Mouse (Mus musculus): ENCODE data around the gene Cnr2. TPM values are rescaled to one million over a fixed set of nuclear protein-coding genes. Genes with fewer than 3 reads are reported as not detected.
A peak's percentile ranks its signal among the peaks of the same experiment; 100 is the strongest.

Gene Cnr2
- total and polyA plus RNA-seq, 3 experiments, result 6.8 to 10.2 TPM; not detected in 1

DNA sequence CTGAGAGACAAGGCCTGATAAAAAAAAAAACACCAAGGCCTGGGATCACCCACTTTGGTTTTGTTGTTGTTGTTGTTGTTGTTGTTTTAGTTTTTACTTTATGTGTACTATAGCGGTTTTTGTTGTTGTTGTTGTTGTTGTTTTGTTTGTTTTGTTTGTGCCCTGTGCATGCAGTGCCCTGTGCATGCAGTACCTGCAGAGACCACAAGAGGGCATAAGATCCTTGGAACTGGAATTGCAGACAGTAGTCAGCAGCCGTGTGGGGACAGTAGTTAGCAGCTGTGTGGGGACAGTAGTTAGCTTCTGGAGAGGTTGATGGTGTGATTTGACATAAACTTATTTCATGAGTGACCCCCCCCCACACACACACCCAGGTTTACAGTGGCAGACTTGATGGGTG, 59.0 kb downstream of the Cnr2 start:
- no peaks in the 10 kb centered on the region for H3K9me3 ChIP-seq (replicated peaks; ENCODE audit: insufficient read depth, low read length)
- H3K27ac ChIP-seq (ENCODE audit: control insufficient read depth, low read depth, low read length), result no peak overlapping the region
- H3K36me3 ChIP-seq (ENCODE audit: control insufficient read depth in 1 of 2, insufficient read depth in 2 of 2, low read length in 2 of 2), result peaks cover 0 to 3% of the 10 kb centered on the region in 2 experiments; a peak in 2 of 4 replicates
- H3K4me3 ChIP-seq (ENCODE audit: control insufficient read depth in 1 of 2, insufficient read depth in 1 of 2, low read depth in 2 of 2, low read length in 2 of 2), result no peak overlapping the region
- H3K79me2 ChIP-seq (ENCODE audit: control insufficient read depth, insufficient read depth, low read length, poor library complexity), result peaks cover 2% of the 10 kb centered on the region; the same call in 1 of the 2 replicates
- DNase-seq (ENCODE audit: low read depth, low spot score), result peak; percentile 78
- H3K9ac ChIP-seq (ENCODE audit: control insufficient read depth, low read depth, low read length, poor library complexity, severe bottlenecking), result no peak overlapping the region
- no peaks in the 10 kb centered on the region for H3K27me3 ChIP-seq (ENCODE audit: control insufficient read depth in 1 of 2, insufficient read depth in 2 of 2, low read length in 2 of 2)
- H3K4me1 ChIP-seq (ENCODE audit: control insufficient read depth in 1 of 2, insufficient read depth in 2 of 2, low read length in 2 of 2), result no peaks in the 10 kb centered on the region
- TF ChIP-seq SIN3A (IDR thresholded peaks at IDR 0.05; ENCODE audit: low read length) (peak; percentile 41), MAZ (IDR thresholded peaks at IDR 0.05; ENCODE audit: low read depth, low read length) (no peak), USF2 (IDR thresholded peaks at IDR 0.05; ENCODE audit: borderline replicate concordance in 1 of 2, insufficient read depth in 1 of 2, low read depth in 1 of 2, low read length in 2 of 2) (no peak), E2F4 (IDR thresholded peaks at IDR 0.05; ENCODE audit: borderline replicate concordance, low read depth, low read length) (no peak), TAL1 (IDR thresholded peaks at IDR 0.05; ENCODE audit: low read length) (no peak), CTCF (IDR thresholded peaks at IDR 0.05 in 2 of 3, conservative IDR thresholded peaks at IDR 0.05 in 1 of 3; ENCODE audit: control insufficient read depth in 1 of 3, insufficient read depth in 1 of 3, low read depth in 2 of 3, low read length in 3 of 3, poor library complexity in 1 of 3, severe bottlenecking in 1 of 3) (peak; percentile 80 to 95 (median 93)), POLR2A (IDR thresholded peaks at IDR 0.05; ENCODE audit: control insufficient read depth in 1 of 2, insufficient read depth in 1 of 2, low read depth in 1 of 2, low read length in 2 of 2, poor library complexity in 1 of 2) (no peak), CHD1 (IDR thresholded peaks at IDR 0.05; ENCODE audit: low read depth, low read length) (no peak), ZKSCAN1 (IDR thresholded peaks at IDR 0.05; ENCODE audit: low read depth, low read length) (no peak), TCF12 (IDR thresholded peaks at IDR 0.05; ENCODE audit: low read depth, low read length) (no peak), GABPA (IDR thresholded peaks at IDR 0.05; ENCODE audit: low read depth, low read length) (no peak), HCFC1 (IDR thresholded peaks at IDR 0.05; ENCODE audit: low read depth, low read length) (no peak), MXI1 (IDR thresholded peaks at IDR 0.05; ENCODE audit: low read depth, low read length) (no peak), KAT2A (conservative IDR thresholded peaks at IDR 0.05; ENCODE audit: low read depth, low read length) (no peak), MYC (IDR thresholded peaks at IDR 0.05; ENCODE audit: low read depth, low read length) (peak; percentile 42; the same call in 1 of the 2 replicates), ZNF384 (IDR thresholded peaks at IDR 0.05; ENCODE audit: low read depth, low read length) (peak; percentile 43; the same call in 1 of the 2 replicates), BHLHE40 (IDR thresholded peaks at IDR 0.05; ENCODE audit: borderline replicate concordance, low read depth, low read length) (no peak), CHD2 (IDR thresholded peaks at IDR 0.05; ENCODE audit: low read length) (no peak), POLR2AphosphoS5 (IDR thresholded peaks at IDR 0.05; ENCODE audit: borderline replicate concordance, low read depth, low read length) (no peak), GATA1 (IDR thresholded peaks at IDR 0.05; ENCODE audit: low read depth, low read length) (no peak), ZMIZ1 (IDR thresholded peaks at IDR 0.05; ENCODE audit: low read depth, low read length) (no peak), POLR2AphosphoS2 (IDR thresholded peaks at IDR 0.05; ENCODE audit: low read length) (no peak), ZC3H11A (IDR thresholded peaks at IDR 0.05; ENCODE audit: low read depth, low read length) (peak; percentile 66), ETS1 (IDR thresholded peaks at IDR 0.05; ENCODE audit: low read depth, low read length) (no peak), UBTF (IDR thresholded peaks at IDR 0.05; ENCODE audit: borderline replicate concordance, insufficient read depth, low read depth, low read length) (no peak), RCOR1 (IDR thresholded peaks at IDR 0.05; ENCODE audit: low read depth, low read length) (no peak), MAX (IDR thresholded peaks at IDR 0.05; ENCODE audit: low read length) (no peak), TBP (IDR thresholded peaks at IDR 0.05; ENCODE audit: low read depth, low read length) (no peak), NELFE (IDR thresholded peaks at IDR 0.05; ENCODE audit: low read depth, low read length) (no peak), MYB (IDR thresholded peaks at IDR 0.05; ENCODE audit: low read depth, low read length) (no peak), EP300 (IDR thresholded peaks at IDR 0.05; ENCODE audit: low read depth in 1 of 2, low read length in 2 of 2) (no peak), MEF2A (IDR thresholded peaks at IDR 0.05; ENCODE audit: extremely low read depth, insufficient replicate concordance, low read depth, low read length, poor library complexity, severe bottlenecking) (no peak), JUND (IDR thresholded peaks at IDR 0.05; ENCODE audit: low read depth, low read length) (no peak), ELF1 (IDR thresholded peaks at IDR 0.05; ENCODE audit: low read depth, low read length) (no peak), USF1 (IDR thresholded peaks at IDR 0.05; ENCODE audit: low read depth, low read length) (no peak), MAFK (IDR thresholded peaks at IDR 0.05; ENCODE audit: borderline replicate concordance, low read depth, low read length) (no peak), RAD21 (IDR thresholded peaks at IDR 0.05; ENCODE audit: low read depth, low read length) (peak; percentile 78), SMC3 (IDR thresholded peaks at IDR 0.05; ENCODE audit: low read depth, low read length) (peak; percentile 86)
